Mouse (Mus musculus): ENCODE data around the gene Fbxw15. TPM values are rescaled to one million over a fixed set of nuclear protein-coding genes. Genes with fewer than 3 reads are reported as not detected.

Gene Fbxw15
- polyA plus RNA-seq, 1 experiment, result not detected

DNA sequence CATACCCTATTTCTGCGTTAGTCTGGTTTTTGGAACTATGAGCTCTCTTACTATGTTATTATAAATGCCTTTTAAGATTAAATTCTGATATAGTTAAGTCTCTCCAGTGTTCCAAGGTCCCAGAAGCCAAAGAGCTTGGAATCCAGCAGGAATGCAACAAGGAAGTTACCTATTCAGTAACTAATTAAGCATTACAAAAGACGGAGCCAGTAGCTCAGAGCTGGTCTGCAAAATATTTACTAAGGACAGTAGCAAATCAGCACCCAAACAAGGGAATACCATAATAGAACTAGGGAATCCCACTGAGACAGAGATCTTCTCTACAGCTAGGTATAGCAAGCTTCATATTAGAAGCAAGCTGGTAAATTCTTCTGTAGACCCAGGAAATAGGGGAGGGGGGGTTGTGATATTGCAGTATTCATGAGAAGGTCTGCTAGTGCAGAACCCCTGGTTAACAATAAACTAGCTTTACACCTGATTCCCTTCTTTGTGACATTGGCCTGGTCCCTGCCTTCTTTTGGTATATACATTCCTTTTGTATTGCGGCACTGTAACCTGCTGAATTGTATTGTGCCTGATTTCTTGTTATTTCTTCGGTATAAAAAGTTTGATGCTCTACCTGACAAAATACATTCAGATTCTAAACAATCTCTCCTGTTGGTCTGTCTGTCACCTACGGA, 44.5 kb downstream of the Fbxw15 start:
- Histone ChIP-seq H3K4me3 (replicated peaks; ENCODE audit: control insufficient read depth, low read depth, low read length) (no peak overlapping the region), H3K4me1 (ENCODE audit: control insufficient read depth, insufficient read depth, low read length) (no peaks in the 10 kb centered on the region), H3K27ac (ENCODE audit: control insufficient read depth, insufficient read depth, low read depth, low read length, poor library complexity) (no peak overlapping the region)
- WGBS, result 79% methylated on average over 5 of the region's 5 CpGs
- TF ChIP-seq CTCF (IDR thresholded peaks at IDR 0.05; ENCODE audit: control insufficient read depth, insufficient read depth, low read length) (no peak), POLR2A (IDR thresholded peaks at IDR 0.05; ENCODE audit: borderline replicate concordance, control insufficient read depth, low read depth, low read length) (no peak)

Other genes with a start within 250 kb of the Fbxw15 start
- gene Fbxw28, start 228.6 kb downstream of the Fbxw15 start, polyA plus RNA-seq (2011; ENCODE audit: insufficient read depth, insufficient read length, low replicate concordance, missing spikeins), result not detected in 2 replicates
- not detected in 2 replicates for gene Fbxw22, start 164.0 kb downstream of the Fbxw15 start, polyA plus RNA-seq (2011; ENCODE audit: insufficient read depth, insufficient read length, low replicate concordance, missing spikeins)
- gene Fbxw16, start 119.1 kb downstream of the Fbxw15 start, polyA plus RNA-seq (2011; ENCODE audit: insufficient read depth, insufficient read length, low replicate concordance, missing spikeins), result not detected in 2 replicates
- 3.1 and 6.3 TPM in 2 replicates for gene Fbxw19, start 72.4 kb downstream of the Fbxw15 start, polyA plus RNA-seq (2011; ENCODE audit: insufficient read depth, insufficient read length, low replicate concordance, missing spikeins)
- gene Fbxw24, start 57.8 kb upstream of the Fbxw15 start, polyA plus RNA-seq (2011; ENCODE audit: insufficient read depth, insufficient read length, low replicate concordance, missing spikeins), result not detected in 2 replicates
- not detected in 2 replicates for gene Fbxw25, start 96.4 kb upstream of the Fbxw15 start, polyA plus RNA-seq (2011; ENCODE audit: insufficient read depth, insufficient read length, low replicate concordance, missing spikeins)
- not detected in 2 replicates for gene Fbxw18, start 134.4 kb upstream of the Fbxw15 start, polyA plus RNA-seq (2011; ENCODE audit: insufficient read depth, insufficient read length, low replicate concordance, missing spikeins)
- not detected in 2 replicates for gene Fbxw26, start 177.8 kb upstream of the Fbxw15 start, polyA plus RNA-seq (2011; ENCODE audit: insufficient read depth, insufficient read length, low replicate concordance, missing spikeins)
- not detected in 2 replicates for gene Fbxw27, start 222.4 kb upstream of the Fbxw15 start, polyA plus RNA-seq (2011; ENCODE audit: insufficient read depth, insufficient read length, low replicate concordance, missing spikeins)
- gene Spink8, start 244.0 kb upstream of the Fbxw15 start, polyA plus RNA-seq (2011; ENCODE audit: insufficient read depth, insufficient read length, low replicate concordance, missing spikeins), result not detected in 2 replicates